In genomic region chr3:127005898-127006673, GRCm38 (mm10) we compare ENCODE assay signal across 16 mouse cellular contexts.
DNase-seq lines count a peak whose midpoint lies in the region; ATAC-seq and TF ChIP-seq lines count a peak whose summit lies in the region.
"Had no signal": no experiment of that assay in that cellular context is flagged by ENCODE, and none has a peak within 500 bp of the region (broad histone marks: within the 10 kb centered on the region; RNA-seq: fewer than 3 reads in every experiment).

No protein-coding gene starts in this region.

- peak; percentile 51; the same call in 1 of the 2 replicates for ATAC-seq in kidney, embryonic 16.5 days (ENCODE audit: low FRiP score, low TSS enrichment)
- peak; percentile 42 for ATAC-seq in granulocyte monocyte progenitor cell, adult 5-6 weeks (replicated peaks; ENCODE audit: poor library complexity, severe bottlenecking)
- 0 out of 2 replicates have a peak, but pooled peaks have one; percentile 24 for ATAC-seq in intestine, embryonic 15.5 days
- peak; percentile 61; the same call in 1 of the 2 replicates for ATAC-seq in midbrain, embryonic 16.5 days
- ATAC-seq: lung, postnatal 0 days; Patski had no signal

- no peak overlapping the region for H3K27ac ChIP-seq in kidney, embryonic 16.5 days (ENCODE audit: low read length)
- no peak overlapping the region for H3K27ac ChIP-seq in kidney, adult 2 months (ENCODE audit: insufficient read depth, low read depth, low read length)
- no peak overlapping the region for H3K27ac ChIP-seq in intestine, embryonic 15.5 days
- no peak overlapping the region for H3K27ac ChIP-seq in midbrain, embryonic 16.5 days (ENCODE audit: low read length)
- H3K27ac ChIP-seq: embryonic facial prominence, embryonic 15.5 days; heart, embryonic 13.5 days; kidney, embryonic 15.5 days had no signal

- no peak for TF ChIP-seq POLR2A in kidney, adult 2 months (IDR thresholded peaks at IDR 0.05; ENCODE audit: low read depth, low read length)

- H3K4me1 ChIP-seq in kidney, embryonic 16.5 days (ENCODE audit: insufficient read depth, low read length) = no peaks in the 10 kb centered on the region
- no peaks in the 10 kb centered on the region; the same call in 1 of the 2 replicates for H3K4me1 ChIP-seq in kidney, adult 2 months (ENCODE audit: control insufficient read depth, insufficient read depth, low read length)
- no peaks in the 10 kb centered on the region for H3K4me1 ChIP-seq in intestine, embryonic 15.5 days (replicated peaks)
- H3K4me1 ChIP-seq in midbrain, embryonic 16.5 days (ENCODE audit: control insufficient read depth, insufficient read depth, low read length) = no peaks in the 10 kb centered on the region
- H3K4me1 ChIP-seq: embryonic facial prominence, embryonic 15.5 days; heart, embryonic 13.5 days; kidney, embryonic 15.5 days had no signal

- DNase-seq in kidney, adult 2 months = no peak
- no peak for DNase-seq in ovary, postnatal 36 days (ENCODE audit: low spot score)
- no peak for DNase-seq in spleen, adult 18-20 months
- no peak for DNase-seq in gastrocnemius, adult 8-10 months (ENCODE audit: low spot score in 2 of 2)
- DNase-seq: cerebellum, adult 11-12 months; retina, postnatal 1 day; thymus, postnatal 36 days had no signal

- no peak overlapping the region for H3K4me2 ChIP-seq in kidney, embryonic 16.5 days (replicated peaks; ENCODE audit: low read depth, low read length)
- no peak overlapping the region for H3K4me2 ChIP-seq in intestine, embryonic 15.5 days (replicated peaks)
- H3K4me2 ChIP-seq in midbrain, embryonic 16.5 days (ENCODE audit: low read length) = no peak overlapping the region
- H3K4me2 ChIP-seq: embryonic facial prominence, embryonic 15.5 days; heart, embryonic 13.5 days; kidney, embryonic 15.5 days had no signal

- TF ChIP-seq CTCF in kidney, adult 2 months (conservative IDR thresholded peaks at IDR 0.05; ENCODE audit: insufficient read depth, insufficient read length, low read depth, low read length) = no peak

- no peaks in the 10 kb centered on the region for H3K27me3 ChIP-seq in kidney, embryonic 16.5 days (ENCODE audit: insufficient read depth, low read length)
- H3K27me3 ChIP-seq in kidney, adult 2 months (replicated peaks; ENCODE audit: control insufficient read depth, insufficient read depth, low read length) = no peaks in the 10 kb centered on the region
- no peaks in the 10 kb centered on the region for H3K27me3 ChIP-seq in intestine, embryonic 15.5 days (replicated peaks)
- H3K27me3 ChIP-seq in midbrain, embryonic 16.5 days (ENCODE audit: control insufficient read depth, insufficient read depth, low read depth, low read length) = no peaks in the 10 kb centered on the region
- H3K27me3 ChIP-seq: embryonic facial prominence, embryonic 15.5 days; heart, embryonic 13.5 days; kidney, embryonic 15.5 days; Patski had no signal

- no peak overlapping the region for H3K4me3 ChIP-seq in kidney, embryonic 16.5 days (ENCODE audit: low read length)
- no peak overlapping the region for H3K4me3 ChIP-seq in kidney, adult 2 months (ENCODE audit: insufficient read depth, low read depth, low read length)
- H3K4me3 ChIP-seq in intestine, embryonic 15.5 days (replicated peaks) = no peak overlapping the region
- H3K4me3 ChIP-seq in midbrain, embryonic 16.5 days (ENCODE audit: low read depth, low read length) = no peak overlapping the region
- H3K4me3 ChIP-seq: embryonic facial prominence, embryonic 15.5 days; heart, embryonic 13.5 days; kidney, embryonic 15.5 days had no signal

- no peaks in the 10 kb centered on the region for H3K9me3 ChIP-seq in kidney, embryonic 16.5 days (ENCODE audit: low read length)
- no peaks in the 10 kb centered on the region for H3K9me3 ChIP-seq in intestine, embryonic 15.5 days
- H3K9me3 ChIP-seq in midbrain, embryonic 16.5 days (replicated peaks; ENCODE audit: control insufficient read depth, low read length, poor library complexity, severe bottlenecking) = no peaks in the 10 kb centered on the region
- H3K9me3 ChIP-seq: embryonic facial prominence, embryonic 15.5 days; heart, embryonic 13.5 days; kidney, embryonic 15.5 days had no signal

- H3K36me3 ChIP-seq in kidney, embryonic 16.5 days (ENCODE audit: insufficient read depth, low read length) = no peaks in the 10 kb centered on the region
- no peaks in the 10 kb centered on the region for H3K36me3 ChIP-seq in kidney, adult 2 months (ENCODE audit: control insufficient read depth, insufficient read depth, low read length)
- no peaks in the 10 kb centered on the region for H3K36me3 ChIP-seq in intestine, embryonic 15.5 days
- peaks cover 40% of the 10 kb centered on the region for H3K36me3 ChIP-seq in midbrain, embryonic 16.5 days (ENCODE audit: control insufficient read depth, insufficient read depth, low read length)
- H3K36me3 ChIP-seq: embryonic facial prominence, embryonic 15.5 days; kidney, embryonic 15.5 days had no signal

- WGBS in kidney, embryonic 16.5 days = 85% methylated on average over 9 of the region's 9 CpGs
- 87% methylated on average over 9 of the region's 9 CpGs for WGBS in kidney, adult 2 months
- WGBS in intestine, embryonic 15.5 days = 87% methylated on average over 9 of the region's 9 CpGs
- 88% methylated on average over 9 of the region's 9 CpGs for WGBS in midbrain, embryonic 16.5 days

- H3K9ac ChIP-seq in kidney, embryonic 16.5 days (replicated peaks; ENCODE audit: low read length) = no peak overlapping the region
- no peak overlapping the region for H3K9ac ChIP-seq in intestine, embryonic 15.5 days
- H3K9ac ChIP-seq in midbrain, embryonic 16.5 days (ENCODE audit: low read depth, low read length) = no peak overlapping the region
- H3K9ac ChIP-seq: embryonic facial prominence, embryonic 15.5 days; heart, embryonic 13.5 days; kidney, embryonic 15.5 days had no signal
